Mouse (Mus musculus) midbrain, embryonic 11.5 days (tissue): ENCODE measurements around the gene Marcksl1. TPM values are rescaled to one million over a fixed set of nuclear protein-coding genes. Genes with fewer than 3 reads are reported as not detected.

ENCODE experiments used
- ATAC-seq: fragments of 200-750 bp; cut with Nextera tagmentation; 2 replicates; pipeline ENCODE4 v1.8.0; 2017; ENCODE audit warnings: moderate TSS enrichment, moderate library complexity; ENCODE audit not compliant: low FRiP score
- DNase-seq: peaks from one replicate; pipeline ENCODE4 v3.0.0; 2015; ENCODE audit warnings: low spot score; ENCODE audit errors: missing footprints
- H3K27ac ChIP-seq: fragments of 300-500 bp; sonication (generic); 2 replicates; pipeline ENCODE4 v1.5.1; 2014; ENCODE audit warnings: low read depth, low read length
- H3K27me3 ChIP-seq: fragments of 300-500 bp; sonication (generic); 2 replicates; pipeline ENCODE4 v1.6.1; 2014; ENCODE audit warnings: mild to moderate bottlenecking, low read length, moderate library complexity, mixed read lengths; ENCODE audit not compliant: control insufficient read depth, insufficient read depth
- H3K36me3 ChIP-seq: fragments of 300-500 bp; sonication (generic); 2 replicates; pipeline ENCODE4 v1.6.1; 2014; ENCODE audit warnings: mild to moderate bottlenecking, low read length, moderate library complexity, mixed read lengths; ENCODE audit not compliant: control insufficient read depth, insufficient read depth
- H3K4me1 ChIP-seq: fragments of 300-500 bp; sonication (generic); 2 replicates; pipeline ENCODE4 v1.6.1; 2014; ENCODE audit warnings: low read length; ENCODE audit not compliant: control insufficient read depth, insufficient read depth
- H3K4me2 ChIP-seq: fragments of 300-500 bp; sonication (generic); 2 replicates; pipeline ENCODE4 v1.6.1; 2014; ENCODE audit warnings: mild to moderate bottlenecking, moderate library complexity
- H3K4me3 ChIP-seq: fragments of 300-500 bp; sonication (generic); 2 replicates; pipeline ENCODE4 v1.5.1; 2014; ENCODE audit warnings: low read depth, low read length
- H3K9ac ChIP-seq: fragments of 300-500 bp; sonication (generic); 2 replicates; pipeline ENCODE4 v1.6.1; 2014; ENCODE audit warnings: low read length
- H3K9me3 ChIP-seq: fragments of 300-500 bp; sonication (generic); 2 replicates; pipeline ENCODE4 v1.6.1; 2016; ENCODE audit warnings: low read length; ENCODE audit not compliant: control insufficient read depth
- WGBS: fragments of 180-500 bp; shearing (Covaris S2); extraction: QIAGEN DNeasy Blood & Tissue Kit; methylation state at CpG from one replicate; pipeline ENCODE4 v1.1.7; 2014; 5-methylcytosine and 5-hydroxymethylcytosine counted together
- microRNA-seq: library from miRNA; unstranded; fragments of <30 nt; microRNA quantifications from one replicate; pipeline ENCODE4, GENCODE M21; 2017
- polyA plus RNA-seq: library from polyadenylated mRNA; unstranded; fragments of >200 nt; fragmentation: Nextera tagmentation; extraction: Ambion mirVana; gene quantifications from 2 replicates; pipeline ENCODE4 v1.2.1, GENCODE M21; 2014

Gene Marcksl1
- polyA plus RNA-seq, 1 experiment from 2014 or later: 1,974 TPM

DNA sequence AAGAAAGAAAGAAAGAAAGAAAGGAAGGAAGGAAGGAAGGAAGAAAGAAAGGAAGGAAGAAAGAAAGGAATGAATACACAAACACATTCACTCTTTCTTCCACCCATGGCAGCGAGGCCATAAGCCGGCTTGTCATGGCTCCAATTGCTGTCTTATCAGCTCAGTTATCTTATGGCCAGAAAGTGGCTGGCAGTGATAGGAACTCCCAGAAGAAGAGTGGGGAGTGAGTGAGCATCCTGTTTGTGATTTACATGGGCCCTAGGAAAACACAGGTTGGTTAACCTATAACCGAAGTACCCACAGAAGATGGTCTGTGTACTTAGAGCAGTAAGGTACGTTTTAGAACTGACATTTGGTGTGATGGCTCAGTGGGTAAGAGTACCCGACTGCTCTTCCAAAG is 47.8 kb downstream of the Marcksl1 start:
- Histone ChIP-seq H3K9me3 (no peaks in the 10 kb centered on the region), H3K4me1 (peaks cover 3% of the 10 kb centered on the region; the same call in 1 of the 2 replicates), H3K9ac (no peak overlapping the region), H3K27me3 (no peaks in the 10 kb centered on the region; the same call in 1 of the 2 replicates), H3K4me3 (no peak overlapping the region), H3K27ac (no peak overlapping the region), H3K4me2 (no peak overlapping the region), H3K36me3 (no peaks in the 10 kb centered on the region)
- ATAC-seq (no peak), DNase-seq (no peak)
- WGBS: 94% methylated on average over 5 of the region's 5 CpGs

- DNase-seq: no peak
- Histone ChIP-seq H3K36me3 (no peaks in the 10 kb centered on the region), H3K4me2 (no peak overlapping the region), H3K9me3 (no peaks in the 10 kb centered on the region), H3K9ac (no peak overlapping the region), H3K27me3 (no peaks in the 10 kb centered on the region), H3K27ac (no peak overlapping the region), H3K4me3 (no peak overlapping the region), H3K4me1 (no peaks in the 10 kb centered on the region)
- WGBS: 76% methylated on average over 8 of the region's 8 CpGs
- no peak for ATAC-seq
These were observed 50.3 kb downstream of the Marcksl1 start for GRCm38 (mm10) chr4:129563718-129564117.

GRCm38 (mm10) chr4:129565139-129565538 is 51.8 kb downstream of the Marcksl1 start:
- 81% methylated on average over 6 of the region's 6 CpGs for WGBS
- no peak for DNase-seq

More at GRCm38 (mm10) chr4:129565139-129565538, 51.8 kb downstream of the Marcksl1 start:
- H3K27ac ChIP-seq: no peak overlapping the region
- no peak overlapping the region for H3K4me2 ChIP-seq
- H3K9me3 ChIP-seq: no peaks in the 10 kb centered on the region
- H3K4me1 ChIP-seq: no peaks in the 10 kb centered on the region
- H3K36me3 ChIP-seq: no peaks in the 10 kb centered on the region
- no peaks in the 10 kb centered on the region for H3K27me3 ChIP-seq
- no peak overlapping the region for H3K9ac ChIP-seq
- ATAC-seq: no peak
- H3K4me3 ChIP-seq: no peak overlapping the region

Small RNAs within 50 kb of the gene (microRNA-seq; reads per million reads assigned to microRNA genes)
- gene Mir8119: not detected

Other genes starting within 250 kb of the Marcksl1 start
- 0.51 and 0.53 TPM in 2 replicates for gene Sync, start 226.0 kb upstream of the Marcksl1 start, polyA plus RNA-seq
- 561 and 604 TPM in 2 replicates for gene Rbbp4, start 178.2 kb upstream of the Marcksl1 start, polyA plus RNA-seq
- 42.7 and 45.0 TPM in 2 replicates for gene Zbtb8os, start 177.9 kb upstream of the Marcksl1 start, polyA plus RNA-seq
- 6.7 and 8.3 TPM in 2 replicates for gene Zbtb8a, start 135.5 kb upstream of the Marcksl1 start, polyA plus RNA-seq
- gene Zbtb8b, start 72.7 kb upstream of the Marcksl1 start, polyA plus RNA-seq: 2.0 and 2.4 TPM in 2 replicates
- 23.3 and 23.7 TPM in 2 replicates for gene Bsdc1, start 52.0 kb upstream of the Marcksl1 start, polyA plus RNA-seq
- not detected in 2 replicates for gene Tssk3, start 22.6 kb upstream of the Marcksl1 start, polyA plus RNA-seq
- not detected in 2 replicates for gene Fam229a, start 22.4 kb upstream of the Marcksl1 start, polyA plus RNA-seq
- gene Hdac1, start 29.1 kb downstream of the Marcksl1 start, polyA plus RNA-seq: 225 and 234 TPM in 2 replicates
- 4.5 and 5.3 TPM in 2 replicates for gene Lck, start 60.1 kb downstream of the Marcksl1 start, polyA plus RNA-seq
- 0.19 and 0.46 TPM in 2 replicates for gene Fam167b, start 65.0 kb downstream of the Marcksl1 start, polyA plus RNA-seq
- gene Eif3i, start 87.1 kb downstream of the Marcksl1 start, polyA plus RNA-seq: 251 and 259 TPM in 2 replicates
- gene Tmem234, start 87.1 kb downstream of the Marcksl1 start, polyA plus RNA-seq: 178 and 188 TPM in 2 replicates
- gene Dcdc2b, start 100.7 kb downstream of the Marcksl1 start, polyA plus RNA-seq: 1.7 and 3.0 TPM in 2 replicates
- 21.3 and 23.9 TPM in 2 replicates for gene Iqcc, start 105.5 kb downstream of the Marcksl1 start, polyA plus RNA-seq
- 70.0 and 73.9 TPM in 2 replicates for gene Ccdc28b, start 110.4 kb downstream of the Marcksl1 start, polyA plus RNA-seq
- 89.6 and 101 TPM in 2 replicates for gene Txlna, start 127.5 kb downstream of the Marcksl1 start, polyA plus RNA-seq
- gene Kpna6, start 159.2 kb downstream of the Marcksl1 start, polyA plus RNA-seq: 13.6 and 14.9 TPM in 2 replicates
- 35.6 and 36.3 TPM in 2 replicates for gene Tmem39b, start 183.3 kb downstream of the Marcksl1 start, polyA plus RNA-seq
- gene Khdrbs1, start 228.7 kb downstream of the Marcksl1 start, polyA plus RNA-seq: 189 and 190 TPM in 2 replicates